Mouse (Mus musculus): ENCODE results near the gene Aida.
"Not testable (repeated sequence)": the region's sequence is repeated elsewhere in the genome, so short reads cannot be mapped to it uniquely, and the experiment has no call there.

Gene Aida

DNA sequence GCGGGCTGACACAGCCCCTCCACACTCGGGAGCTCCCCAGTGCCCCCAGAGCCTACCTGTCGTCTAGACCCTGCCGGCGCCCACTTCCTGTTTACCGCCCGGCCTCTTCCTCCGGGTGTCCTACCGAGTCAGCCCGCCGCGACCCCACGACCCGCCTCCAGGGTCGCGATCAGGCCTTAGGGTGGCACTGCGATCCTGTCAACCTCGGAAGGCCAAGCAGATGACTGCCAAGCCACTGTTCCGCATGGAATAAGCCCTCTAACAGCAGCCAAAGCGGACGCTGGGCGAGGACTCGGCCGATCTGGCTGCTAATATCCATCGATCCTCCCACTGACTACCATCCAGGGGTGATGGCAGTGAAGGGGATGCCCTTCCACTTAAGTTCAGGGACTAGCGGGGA, at the start of gene Aida:
Gene Aida, plus strand, starts transcription at position 126 of the 400 bp plus-strand sequence.
- peak; percentile 18 to 30 for DNase-seq (ENCODE audit: low spot score in 2 of 2)

DNA sequence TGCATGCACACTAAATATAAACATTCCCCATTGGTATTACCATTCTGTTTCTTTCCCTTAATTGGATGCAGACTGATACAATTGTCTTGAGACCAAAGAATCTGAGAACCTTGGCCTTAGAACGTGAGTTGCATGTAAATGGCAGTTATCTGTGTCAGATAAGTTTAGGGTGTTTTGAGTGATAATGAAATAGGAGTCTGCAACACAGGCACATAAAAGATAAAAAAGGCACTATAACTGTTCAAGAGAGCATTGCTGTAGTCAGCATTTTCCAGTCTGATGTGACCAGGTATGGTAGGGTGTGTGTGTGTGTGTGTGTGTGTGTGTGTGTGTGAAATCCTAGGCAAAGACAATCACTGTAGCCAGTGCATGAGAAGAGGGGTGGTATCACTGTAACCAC, 48.2 kb upstream of the Aida start:
- DNase-seq (ENCODE audit: low spot score in 2 of 2), result no peak

DNA sequence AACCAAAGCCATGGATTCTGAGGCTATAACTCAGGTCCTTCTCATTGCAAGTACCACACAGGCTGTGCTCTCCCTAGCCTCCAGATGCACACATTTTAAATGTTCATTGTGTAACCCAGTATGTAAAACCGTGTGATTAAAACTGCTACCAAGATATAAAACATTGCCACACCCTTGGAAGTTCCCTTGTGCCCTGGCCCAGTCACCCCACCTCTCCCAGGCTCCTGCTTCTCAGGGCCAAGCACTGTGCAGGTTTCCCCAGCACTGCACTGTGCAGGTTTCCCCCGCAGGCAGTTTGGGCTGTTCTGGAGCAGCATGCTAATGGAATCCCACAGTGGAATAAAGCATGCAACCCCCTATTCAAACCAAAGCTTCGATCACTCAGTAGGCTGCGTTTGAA, 45.8 kb upstream of the Aida start:
- no peak for DNase-seq (ENCODE audit: low spot score in 2 of 2)

DNA sequence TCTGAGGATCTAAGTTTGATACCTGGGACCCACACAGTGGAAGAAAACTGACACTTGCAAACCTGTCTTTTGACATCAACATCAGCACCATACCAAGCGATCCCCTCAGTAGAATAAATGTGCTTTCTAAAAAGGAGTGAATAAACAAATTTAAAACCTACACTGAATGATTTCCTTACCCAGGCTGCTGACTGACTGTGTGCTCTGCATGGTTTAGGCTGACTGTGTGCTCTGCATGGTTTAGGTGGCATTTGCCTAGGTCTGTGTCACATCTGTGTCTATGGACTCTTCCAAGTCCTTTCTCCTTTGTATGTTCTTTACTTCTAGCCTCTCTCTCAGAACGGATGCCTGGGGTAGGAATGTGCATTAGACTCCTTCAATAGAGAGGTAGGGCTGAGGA, 44.6 kb upstream of the Aida start:
- DNase-seq (ENCODE audit: low spot score in 2 of 2), result no peak

DNA sequence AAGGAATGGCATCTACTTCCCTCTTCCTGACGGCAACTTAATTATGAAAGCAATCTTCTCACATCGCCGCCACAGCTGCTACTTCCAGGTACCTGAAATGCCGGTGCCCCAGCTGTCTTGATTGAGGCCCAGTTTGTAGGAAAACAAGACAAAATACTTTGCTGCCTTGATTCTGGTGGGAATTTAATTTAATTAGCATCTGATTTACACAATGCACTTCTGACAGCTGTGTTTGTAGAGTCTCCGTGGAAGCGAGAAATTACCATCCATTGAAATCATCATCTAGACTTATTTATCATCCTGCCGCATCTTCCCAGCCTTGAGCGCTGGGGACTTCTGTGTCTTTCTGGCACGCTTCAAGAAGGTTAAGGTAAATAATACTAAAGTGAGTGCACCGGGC, 43.8 kb upstream of the Aida start:
- DNase-seq (ENCODE audit: low spot score in 2 of 2), result no peak

DNA sequence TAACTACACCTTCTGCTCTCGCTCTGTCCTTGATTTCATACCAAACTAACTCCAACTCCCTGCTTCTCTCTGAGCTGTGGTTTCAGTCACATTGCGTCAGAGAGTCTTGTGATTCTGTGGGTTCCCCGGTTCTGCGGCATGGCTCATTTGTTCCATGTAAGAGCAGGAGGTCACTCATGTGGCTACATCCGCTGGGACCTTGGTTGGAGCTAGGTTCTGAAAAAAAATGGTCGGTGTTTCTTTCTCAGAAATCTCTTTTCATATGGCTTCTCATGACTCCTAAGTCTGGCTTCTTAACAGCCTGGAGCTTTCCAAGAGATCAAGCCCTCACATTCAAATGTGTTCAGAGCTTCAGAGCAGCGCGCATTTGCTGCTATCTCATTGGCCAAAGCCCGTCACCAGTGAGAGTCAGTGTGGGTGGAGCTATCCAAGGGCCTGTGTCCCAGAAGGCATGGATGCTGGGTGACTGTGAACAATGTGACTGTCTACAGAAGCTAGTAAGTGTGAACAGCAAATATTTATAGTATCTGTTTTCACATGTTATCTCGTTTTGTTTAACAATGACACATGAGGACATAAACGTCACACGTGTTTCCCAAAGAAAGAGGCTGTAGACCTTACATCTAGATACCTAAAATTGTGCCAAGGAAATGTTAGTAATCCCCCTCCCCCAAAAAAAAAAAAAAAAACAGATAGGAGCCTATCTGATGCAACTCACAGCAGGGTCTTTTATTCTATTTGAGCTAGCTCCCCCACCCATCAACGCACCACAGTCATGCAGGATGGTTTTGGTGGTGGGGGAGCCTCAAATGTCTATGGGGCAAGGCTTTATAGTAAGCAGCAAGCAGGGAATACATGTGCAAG, 32.0 kb upstream of the Aida start:
- no peak for DNase-seq (ENCODE audit: low spot score in 2 of 2)

DNA sequence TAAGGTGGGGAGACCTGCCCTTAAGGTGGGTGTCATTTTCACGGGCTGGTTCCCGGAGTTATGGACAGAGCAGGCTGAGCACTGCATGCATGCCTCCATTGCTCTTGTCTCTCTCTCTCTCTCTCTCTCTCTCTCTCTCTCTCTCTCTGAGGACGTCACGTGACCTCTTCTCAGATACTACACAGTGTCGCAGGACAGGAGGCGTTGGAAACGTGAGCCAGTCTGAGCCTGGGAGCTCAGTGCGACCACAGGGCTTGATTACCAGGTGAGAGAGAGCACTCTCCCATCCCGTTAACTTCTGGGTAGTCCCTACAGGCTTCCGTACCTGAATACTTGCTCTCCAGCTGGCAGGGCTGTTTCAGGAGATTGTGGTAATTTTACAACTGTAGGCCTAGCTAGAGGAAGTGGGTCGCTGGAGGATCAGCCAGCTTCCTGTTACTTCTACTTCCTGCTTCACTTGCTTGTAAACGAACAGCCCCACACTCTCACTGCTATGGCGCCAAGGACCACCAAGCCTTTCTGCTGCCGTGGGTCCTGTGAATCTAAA, 30.4 kb upstream of the Aida start:
- no peak for DNase-seq (ENCODE audit: low spot score in 2 of 2)

DNA sequence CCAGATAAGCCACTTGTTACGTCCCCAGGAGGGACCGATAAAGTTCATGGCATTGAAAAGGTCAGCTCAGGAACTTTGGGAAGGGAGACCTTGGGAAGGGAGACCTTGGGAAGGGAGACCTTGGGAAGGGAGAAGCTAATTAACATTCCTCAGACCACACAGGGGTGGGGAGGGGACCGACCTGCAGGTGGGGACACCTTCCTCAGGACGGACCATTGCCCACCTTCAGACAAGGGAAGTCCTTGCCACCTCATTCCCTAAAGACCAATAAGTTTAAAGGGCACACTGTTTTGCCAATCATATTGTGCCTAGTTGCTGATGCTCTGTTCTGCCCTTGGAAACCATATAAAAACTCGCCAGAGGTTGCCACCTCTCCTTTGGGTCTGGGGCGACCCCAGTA, 28.7 kb upstream of the Aida start:
- DNase-seq (ENCODE audit: low spot score in 2 of 2), result no peak

DNA sequence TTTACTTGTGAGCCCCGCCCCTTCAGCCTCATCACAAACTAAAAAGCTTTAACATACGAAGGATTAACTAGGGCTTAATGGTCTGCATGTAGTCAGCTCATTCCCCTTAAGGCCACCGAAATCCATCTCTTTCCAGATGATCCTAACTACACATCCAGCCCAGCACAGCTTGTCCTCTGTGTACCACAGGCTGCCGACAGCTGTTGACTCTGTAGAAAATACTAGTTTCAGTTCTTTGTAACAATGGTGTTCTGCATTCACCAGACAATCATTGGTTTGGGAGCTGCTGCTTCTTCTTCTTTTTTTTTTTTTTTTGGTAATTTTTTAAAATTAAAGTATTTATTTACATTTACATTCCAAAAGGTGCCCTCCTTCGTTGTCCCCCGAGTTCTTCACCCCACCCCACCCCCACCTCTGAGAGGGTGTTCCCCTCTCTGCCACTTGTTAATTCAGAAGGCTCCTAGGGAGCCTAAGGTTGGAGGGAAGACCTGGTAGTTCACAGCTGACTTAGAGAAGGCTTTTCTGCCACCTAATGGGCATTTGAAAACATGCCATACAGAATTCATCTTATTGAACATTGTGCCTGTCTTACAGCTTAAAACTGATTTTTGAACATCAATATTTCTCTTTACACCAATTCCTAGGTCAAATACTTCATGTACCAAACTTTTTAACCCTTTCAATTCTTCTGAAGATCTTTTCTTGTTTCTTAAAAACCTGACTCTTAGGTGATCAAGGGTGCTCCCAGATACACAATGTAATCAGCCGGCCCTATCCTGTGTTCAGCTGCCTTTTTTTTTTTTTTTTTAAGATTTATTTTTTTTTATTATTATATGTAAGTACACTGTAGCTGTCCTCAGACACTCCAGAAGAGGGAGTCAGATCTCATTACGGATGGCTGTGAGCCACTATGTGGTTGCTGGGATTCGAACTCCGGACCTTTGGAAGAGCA, 23.2 kb upstream of the Aida start:
- no peak for DNase-seq (ENCODE audit: low spot score in 2 of 2)

DNA sequence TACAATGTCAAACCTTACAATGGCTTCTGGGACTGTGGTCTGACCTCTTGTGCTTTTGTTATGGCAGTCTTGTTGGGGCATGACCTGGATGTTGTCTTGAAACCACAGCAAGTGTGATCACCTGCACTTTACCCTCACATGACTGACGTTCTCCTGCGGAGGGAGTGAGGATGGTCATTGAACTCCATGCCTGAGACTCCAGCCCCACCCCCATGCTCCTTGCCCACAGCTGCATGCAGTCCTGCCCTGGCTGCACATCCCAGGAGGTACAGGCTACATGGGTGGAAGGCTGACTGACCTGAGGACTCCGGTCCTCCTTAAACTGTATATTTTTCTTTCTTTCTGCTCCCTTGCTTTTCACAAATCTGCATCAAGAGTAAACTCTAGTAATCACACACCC, 22.0 kb upstream of the Aida start:
- DNase-seq (ENCODE audit: low spot score in 2 of 2), result no peak

DNA sequence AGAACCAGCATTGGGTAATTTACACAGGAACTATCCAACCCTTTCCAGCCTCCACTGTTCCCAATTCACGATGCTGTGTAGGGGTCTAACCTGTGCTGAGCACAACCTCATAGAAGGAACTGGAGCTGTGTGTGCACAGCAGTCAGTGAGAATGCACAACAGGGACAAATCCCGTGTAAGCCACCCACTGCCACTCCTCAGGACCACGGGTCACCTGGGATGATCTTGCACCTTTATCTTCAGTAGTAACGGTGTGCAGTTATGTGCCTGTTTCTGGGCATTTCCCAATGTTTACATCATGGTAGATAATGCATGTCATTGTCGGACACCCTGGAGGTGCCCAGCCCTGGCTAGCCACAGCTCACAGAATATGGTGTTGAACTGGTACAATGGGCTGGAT, 20.6 kb upstream of the Aida start:
- no peak for DNase-seq (ENCODE audit: low spot score in 2 of 2)

DNA sequence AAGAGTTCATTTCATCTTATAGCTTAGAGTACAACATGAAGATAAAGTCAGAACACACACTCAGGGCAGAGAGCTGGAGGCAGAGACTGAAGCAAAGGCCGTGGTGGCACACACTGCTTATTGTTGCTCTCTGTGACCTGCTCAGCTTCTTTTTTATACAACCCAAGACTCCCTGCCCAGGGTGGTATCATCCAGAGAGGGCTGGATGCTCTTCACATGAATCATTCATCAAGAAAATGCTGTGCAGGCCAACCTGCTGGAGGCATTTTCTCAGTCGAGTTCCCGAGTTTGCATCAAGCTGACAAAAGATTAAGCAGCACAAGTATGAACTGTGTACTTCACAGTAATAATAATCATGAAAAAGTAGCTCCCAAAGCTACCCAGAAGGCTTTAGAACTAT, 8.0 kb upstream of the Aida start:
- no peak for DNase-seq (ENCODE audit: low spot score in 2 of 2)

DNA sequence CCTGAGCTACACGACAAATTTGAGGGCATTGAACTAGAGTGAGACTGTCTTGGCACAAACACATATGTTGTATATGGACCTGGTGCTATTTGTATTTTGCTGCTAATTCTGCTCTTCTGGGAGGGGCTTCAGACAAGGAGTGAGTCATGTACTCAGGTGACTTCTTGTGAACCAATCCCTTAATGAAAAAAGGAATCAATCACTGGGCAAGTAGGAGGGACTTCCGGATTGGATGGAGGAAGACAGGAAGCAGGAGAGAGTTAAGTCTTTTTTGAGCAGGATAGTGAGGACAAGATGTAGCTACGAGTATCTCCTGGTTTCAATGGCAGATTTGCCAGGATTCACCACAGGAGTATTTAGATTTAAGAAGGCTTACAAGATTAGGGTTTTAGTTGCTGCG, 6.8 kb upstream of the Aida start:
- no peak for DNase-seq (ENCODE audit: low spot score in 2 of 2)

DNA sequence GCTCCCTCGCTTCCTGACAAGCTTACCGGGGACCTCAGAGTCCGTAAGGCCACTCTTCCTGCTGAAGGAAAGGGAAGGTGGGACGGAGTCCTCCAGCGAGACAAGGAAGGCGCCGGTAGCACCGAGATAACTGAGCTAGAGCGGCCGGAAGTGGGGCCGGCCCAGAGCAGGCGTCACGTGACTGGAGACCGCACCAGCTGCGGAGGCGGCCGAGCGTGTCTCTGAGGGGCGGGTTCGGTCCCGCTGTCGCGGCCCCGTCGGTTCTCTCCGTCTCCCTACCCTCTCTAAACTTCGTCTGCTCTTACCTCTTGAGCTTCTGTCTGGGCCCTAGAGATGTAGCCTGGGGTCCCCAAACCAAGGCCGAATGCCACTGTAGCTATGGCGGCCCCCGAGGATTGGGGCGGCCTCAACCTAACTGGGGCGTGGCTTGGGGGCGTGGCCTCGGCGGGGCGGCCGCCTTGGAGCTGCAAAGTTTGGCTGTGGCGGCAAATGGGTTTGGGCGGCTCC, 540 bp downstream of the Aida start, which contains the start of gene Brox:
Gene Brox, minus strand, starts transcription at position 393 of the 507 bp plus-strand sequence.
- peak; percentile 89 to 92 for DNase-seq (ENCODE audit: low spot score in 2 of 2)

DNA sequence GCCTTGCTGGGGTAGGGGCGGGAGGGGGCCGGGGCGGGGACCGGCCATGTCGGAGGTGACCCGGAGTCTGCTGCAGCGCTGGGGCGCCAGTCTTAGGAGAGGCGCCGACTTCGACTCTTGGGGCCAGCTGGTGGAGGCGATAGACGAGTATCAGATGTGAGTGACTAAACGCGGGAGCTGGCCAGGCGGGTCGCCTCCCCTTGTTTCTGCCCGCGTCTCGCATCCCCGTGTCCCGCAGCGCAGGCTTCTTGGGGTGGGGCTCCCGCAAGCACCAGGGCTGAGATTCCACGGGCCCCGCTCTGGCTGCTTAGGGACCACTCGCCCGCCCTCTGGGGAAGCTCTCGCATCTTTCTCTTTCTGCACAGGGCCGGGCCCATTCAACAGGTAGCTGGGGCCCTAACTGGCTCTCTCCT, 1.1 kb downstream of the Aida start:
- peak; percentile 22 to 25 for DNase-seq (ENCODE audit: low spot score in 2 of 2)

DNA sequence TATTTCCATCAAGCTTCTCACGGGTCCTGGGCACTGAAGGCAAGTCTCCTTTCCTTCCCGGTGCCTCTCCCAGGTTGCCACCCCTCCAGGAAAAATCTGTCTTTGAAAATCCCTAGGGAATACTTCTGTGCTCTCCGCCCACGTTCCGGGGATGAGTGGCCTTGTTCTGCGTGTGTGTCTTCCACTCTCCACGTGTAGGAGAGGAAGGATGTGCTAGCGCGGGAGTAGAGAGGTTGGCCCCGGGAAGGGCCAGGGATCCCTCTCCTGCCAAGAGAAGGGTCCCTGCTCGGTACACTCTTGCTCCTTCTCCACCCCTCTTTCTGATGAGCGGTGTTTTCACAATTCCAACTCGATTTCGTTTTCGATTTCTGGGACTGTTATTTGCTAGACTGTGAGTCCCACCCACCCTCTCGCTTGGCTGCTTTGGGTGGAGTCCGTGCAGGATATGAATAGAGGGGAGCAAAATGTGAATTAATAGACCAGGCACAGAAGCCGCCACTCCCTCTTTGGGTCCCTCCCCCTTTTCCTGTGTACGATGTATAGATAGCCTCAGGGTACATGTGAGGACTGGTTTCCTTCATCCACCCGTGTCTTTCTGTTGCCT, 1.6 kb downstream of the Aida start:
- DNase-seq (ENCODE audit: low spot score in 2 of 2), result peak; percentile 9 to 27

DNA sequence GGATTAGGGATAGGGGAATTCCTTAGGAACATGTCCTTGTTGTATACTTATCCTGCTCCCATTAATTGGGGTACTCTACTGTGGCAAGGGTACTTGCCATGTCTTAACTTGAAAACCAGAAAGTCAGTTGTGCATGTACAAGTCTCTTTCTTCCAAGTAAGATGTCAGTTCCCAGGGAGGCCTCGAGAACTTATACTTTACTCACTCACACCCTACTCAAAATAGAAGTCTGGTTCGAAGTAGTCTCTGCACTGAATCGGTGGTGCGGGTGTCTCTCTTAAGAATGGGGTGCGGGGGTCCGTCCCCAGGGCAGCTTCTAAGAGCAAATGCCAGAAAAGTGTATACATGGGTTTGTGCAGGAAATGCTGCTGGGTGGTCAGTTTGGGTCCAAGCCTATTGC, 2.8 kb downstream of the Aida start:
- DNase-seq (ENCODE audit: low spot score in 2 of 2), result peak; percentile 98 to 100

DNA sequence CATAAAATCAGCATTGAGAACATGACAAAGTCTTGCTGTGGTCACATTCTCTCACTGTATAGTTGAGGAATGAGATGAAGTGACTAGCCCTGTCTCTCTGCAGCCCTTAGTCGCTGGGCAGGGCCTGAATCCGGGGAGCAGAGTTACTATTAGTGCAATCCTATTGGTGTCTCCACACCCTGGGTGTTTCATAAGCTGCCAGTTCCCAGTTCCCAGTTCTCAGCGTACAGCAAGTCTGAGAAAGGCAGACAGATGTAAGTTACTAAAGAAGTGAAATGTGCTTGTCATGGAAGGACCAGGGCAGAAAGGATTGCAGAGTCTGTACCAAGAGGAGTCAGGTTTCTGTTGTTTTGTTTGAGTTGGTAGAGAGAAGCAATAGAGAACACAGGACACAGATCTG, 11.2 kb downstream of the Aida start:
- no peak for DNase-seq (ENCODE audit: low spot score in 2 of 2)

DNA sequence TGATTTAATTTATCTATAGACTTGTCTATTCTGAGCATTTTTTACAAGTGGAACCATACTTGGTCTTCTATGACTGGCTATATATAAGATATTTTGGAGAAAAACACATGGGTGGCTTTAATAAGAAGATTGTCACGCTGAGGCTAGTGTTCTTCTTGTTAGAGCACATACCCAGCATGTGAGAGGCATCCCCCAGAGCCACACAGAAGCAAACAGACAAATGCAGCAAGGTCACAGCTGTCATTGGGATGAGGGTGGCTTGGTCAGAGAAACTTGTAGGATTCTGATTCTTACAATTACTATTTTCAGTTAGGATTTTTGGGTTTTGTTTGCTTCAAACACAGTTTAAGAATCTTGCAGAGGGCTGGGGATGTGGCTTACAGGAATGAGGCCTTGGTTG, 12.1 kb downstream of the Aida start:
- no peak for DNase-seq (ENCODE audit: low spot score in 2 of 2)

DNA sequence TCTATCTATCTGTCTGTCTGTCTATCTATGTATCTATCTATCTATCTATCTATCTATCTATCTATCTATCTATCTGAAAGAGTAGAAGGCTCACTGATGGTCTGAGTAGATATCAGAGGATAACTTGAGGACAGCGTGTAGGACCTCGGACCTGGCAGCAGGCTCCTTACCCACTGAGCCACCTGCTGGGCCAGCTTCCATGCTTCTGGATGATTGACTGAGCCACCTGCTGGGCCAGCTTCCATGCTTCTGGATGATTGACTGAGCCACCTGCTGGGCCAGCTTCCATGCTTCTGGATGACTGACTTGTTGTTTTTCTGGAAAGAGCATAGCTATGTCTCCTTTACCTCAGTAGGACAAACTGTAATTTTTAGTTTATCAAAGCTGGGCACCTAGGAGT, 13.2 kb downstream of the Aida start:
- DNase-seq (ENCODE audit: low spot score in 2 of 2), result not testable (repeated sequence)

DNA sequence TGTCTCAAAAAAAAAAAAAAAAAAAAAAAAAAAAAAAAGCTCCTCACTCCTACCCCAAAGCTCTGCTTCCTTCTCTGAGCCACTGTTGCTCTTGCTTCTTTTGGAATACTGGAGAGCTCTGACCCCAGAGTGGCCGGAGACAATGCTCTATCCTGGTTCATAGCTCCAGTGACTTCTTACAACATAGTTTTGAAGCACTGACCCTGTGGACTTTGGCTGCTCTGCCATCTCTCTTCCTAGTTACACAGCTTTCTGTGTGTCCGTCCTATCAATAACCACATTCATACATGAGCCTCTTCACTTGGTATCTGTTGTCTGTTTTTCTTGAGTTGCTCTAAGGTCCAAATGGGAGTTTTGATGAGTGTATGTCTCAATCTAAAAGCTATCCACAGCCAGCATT, 15.7 kb downstream of the Aida start:
- DNase-seq (ENCODE audit: low spot score in 2 of 2), result no peak

DNA sequence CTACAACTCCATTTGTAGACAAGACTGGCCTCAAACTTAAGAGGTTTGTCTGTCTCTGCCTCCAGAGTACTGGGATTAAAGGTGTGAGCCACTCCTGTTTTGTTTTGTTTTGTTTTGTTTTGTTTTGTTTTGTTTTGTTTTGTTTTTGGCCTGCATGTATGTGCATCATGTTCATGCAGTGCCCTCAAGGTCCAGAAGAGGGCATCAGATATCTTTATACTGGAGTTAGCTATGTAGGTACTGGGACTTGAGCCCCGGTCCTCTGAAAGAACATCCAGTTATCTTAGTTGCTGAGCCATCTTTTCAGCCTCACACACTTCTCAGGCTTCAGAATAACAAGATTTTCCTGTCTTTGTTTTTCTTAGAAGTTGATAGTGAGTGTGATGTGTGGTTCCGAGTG, 19.4 kb downstream of the Aida start:
- no peak for DNase-seq (ENCODE audit: low spot score in 2 of 2)

Measured in frontal cortex, postnatal 25 days (tissue).